Mouse (Mus musculus) 3T3-L1 (cell line): ENCODE results near the gene Galnt10.
"Not testable (repeated sequence)": the region's sequence is repeated elsewhere in the genome, so short reads cannot be mapped to it uniquely, and the experiment has no call there.

Experiments used
- DNase-seq: peaks from one replicate; pipeline ENCODE4 v3.0.0-alpha.2; 2015; ENCODE audit warnings: low read depth, low spot score

Gene Galnt10

GRCm38 (mm10) chr11:57787913-57788312 lies 142.7 kb downstream of the Galnt10 start:
- peak; percentile 50 for DNase-seq

- peak; percentile 61 for DNase-seq
Measured at GRCm38 (mm10) chr11:57790866-57791535, 145.8 kb downstream of the Galnt10 start.

GRCm38 (mm10) chr11:57795086-57795485 lies 149.8 kb downstream of the Galnt10 start:
- no peak for DNase-seq

GRCm38 (mm10) chr11:57797828-57798227 lies 152.6 kb downstream of the Galnt10 start:
- DNase-seq: no peak

GRCm38 (mm10) chr11:57799456-57799855 lies 154.2 kb downstream of the Galnt10 start:
- no peak for DNase-seq

- no peak for DNase-seq
Measured at GRCm38 (mm10) chr11:57800266-57800951, 155.2 kb downstream of the Galnt10 start.

GRCm38 (mm10) chr11:57800971-57801765 lies 155.9 kb downstream of the Galnt10 start, which contains the start of gene Sap30l:
Gene Sap30l, plus strand, starts transcription at chr11:57801637.
- DNase-seq: peak; percentile 94

- peak; percentile 57 for DNase-seq
Measured at GRCm38 (mm10) chr11:57801766-57802510, 156.7 kb downstream of the Galnt10 start.

GRCm38 (mm10) chr11:57802511-57802870 lies 157.2 kb downstream of the Galnt10 start:
- DNase-seq: peak; percentile 31

- DNase-seq: no peak
Measured at GRCm38 (mm10) chr11:57805047-57805446, 159.8 kb downstream of the Galnt10 start.

- DNase-seq: no peak
Measured at GRCm38 (mm10) chr11:57809017-57809731, 163.9 kb downstream of the Galnt10 start.

- DNase-seq: no peak
Measured at GRCm38 (mm10) chr11:57809732-57810098, 164.5 kb downstream of the Galnt10 start.

GRCm38 (mm10) chr11:57811006-57811405 lies 165.8 kb downstream of the Galnt10 start:
- no peak for DNase-seq

- DNase-seq: no peak
Measured at GRCm38 (mm10) chr11:57812212-57812611, 167.0 kb downstream of the Galnt10 start.

- DNase-seq: no peak
Measured at GRCm38 (mm10) chr11:57813641-57814040, 168.4 kb downstream of the Galnt10 start.

- DNase-seq: no peak
Measured at GRCm38 (mm10) chr11:57818189-57818588, 172.9 kb downstream of the Galnt10 start.

- DNase-seq: peak; percentile 81
Measured at GRCm38 (mm10) chr11:57819999-57820581, 174.8 kb downstream of the Galnt10 start.

GRCm38 (mm10) chr11:57823159-57823558 lies 177.9 kb downstream of the Galnt10 start:
- DNase-seq: not testable (repeated sequence)

GRCm38 (mm10) chr11:57823714-57824113 lies 178.5 kb downstream of the Galnt10 start:
- DNase-seq: no peak

GRCm38 (mm10) chr11:57825234-57825633 lies 180.0 kb downstream of the Galnt10 start:
- DNase-seq: not testable (repeated sequence)
